Mouse (Mus musculus) monocyte, adult 5-6 weeks (primary cell): ENCODE measurements around the gene Olfr671. TPM values are rescaled to one million over a fixed set of nuclear protein-coding genes. Genes with fewer than 3 reads are reported as not detected.
A peak's percentile ranks its signal among the peaks of the same experiment; 100 is the strongest.
"Not testable (repeated sequence)": the region's sequence is repeated elsewhere in the genome, so short reads cannot be mapped to it uniquely, and the experiment has no call there.

ENCODE experiments used
- ATAC-seq: fragments of 153-309, 156-312 bp; replicated peaks from 2 replicates; pipeline ENCODE4 v1.8.0; 2017; ENCODE audit warnings: mild to moderate bottlenecking; ENCODE audit not compliant: low TSS enrichment, insufficient number of reproducible peaks, severe bottlenecking, poor library complexity, low FRiP score
- total RNA-seq: library from RNA; stranded (forward); fragments of 200-1000, 200-491, 200-594 nt; gene quantifications from 3 replicates; pipeline ENCODE4 v1.2.3, GENCODE M21; 2017

The Olfr671 gene
- total RNA-seq = not detected in 3 replicates

- ATAC-seq = no peak
Observed at GRCm38 (mm10) chr7:104979026-104979425, at the start of gene Olfr671. TSS of gene Olfr671 (minus strand) at chr7:104979126.

- ATAC-seq = no peak
Observed at GRCm38 (mm10) chr7:105028360-105028759, 49.4 kb upstream of the Olfr671 start, which contains the start of gene Olfr675. TSS of gene Olfr675 (minus strand) at chr7:105028460.

GRCm38 (mm10) chr7:105022530-105022929 lies 43.6 kb upstream of the Olfr671 start:
- no peak for ATAC-seq

- ATAC-seq = no peak
Observed at GRCm38 (mm10) chr7:105001929-105002328, 23.0 kb upstream of the Olfr671 start, which contains the start of gene Olfr672. TSS of gene Olfr672 (minus strand) at chr7:105002029.

GRCm38 (mm10) chr7:104972507-104972906 lies 6.4 kb downstream of the Olfr671 start:
- ATAC-seq = not testable (repeated sequence)

GRCm38 (mm10) chr7:104962520-104962919 lies 16.4 kb downstream of the Olfr671 start, which contains the start of gene Olfr670:
TSS of gene Olfr670 (minus strand) at chr7:104962620.
- ATAC-seq = no peak

- peak; percentile 73; the same call in 1 of the 2 replicates for ATAC-seq
Observed at GRCm38 (mm10) chr7:104950234-104950633, 28.7 kb downstream of the Olfr671 start.

GRCm38 (mm10) chr7:104933940-104934339 lies 45.0 kb downstream of the Olfr671 start, which contains the start of gene Olfr669:
TSS of gene Olfr669 (plus strand) at chr7:104934240.
- no peak for ATAC-seq

- no peak for ATAC-seq
Observed at GRCm38 (mm10) chr7:104927957-104928356, 51.0 kb downstream of the Olfr671 start, which contains the start of gene Olfr668. TSS of gene Olfr668 (minus strand) at chr7:104928057.

Other genes with a start within 250 kb of the Olfr671 start
- not detected in 3 replicates for gene Usp17le, start 201.7 kb downstream of the Olfr671 start, total RNA-seq
- gene Usp17lb, start 136.5 kb downstream of the Olfr671 start, total RNA-seq = not detected in 3 replicates
- gene Usp17la, start 122.1 kb downstream of the Olfr671 start, total RNA-seq = not detected in 3 replicates
- gene Olfr665, start 101.1 kb downstream of the Olfr671 start, total RNA-seq = not detected in 3 replicates
- gene Olfr666, start 83.2 kb downstream of the Olfr671 start, total RNA-seq = not detected in 3 replicates
- not detected in 3 replicates for gene Olfr667, start 57.6 kb downstream of the Olfr671 start, total RNA-seq
- gene Olfr668, start 51.1 kb downstream of the Olfr671 start, total RNA-seq = not detected in 3 replicates
- not detected in 3 replicates for gene Olfr669, start 44.9 kb downstream of the Olfr671 start, total RNA-seq
- not detected in 3 replicates for gene Olfr670, start 16.5 kb downstream of the Olfr671 start, total RNA-seq
- gene Olfr672, start 22.9 kb upstream of the Olfr671 start, total RNA-seq = not detected in 3 replicates
- gene Olfr675, start 49.3 kb upstream of the Olfr671 start, total RNA-seq = not detected in 3 replicates
- not detected in 3 replicates for gene Olfr676, start 53.6 kb upstream of the Olfr671 start, total RNA-seq
- gene Olfr677, start 72.2 kb upstream of the Olfr671 start, total RNA-seq = not detected in 3 replicates
- not detected in 3 replicates for gene Olfr678, start 85.3 kb upstream of the Olfr671 start, total RNA-seq
- not detected in 3 replicates for gene Olfr679, start 102.1 kb upstream of the Olfr671 start, total RNA-seq
- not detected in 3 replicates for gene Olfr680-ps1, start 113.7 kb upstream of the Olfr671 start, total RNA-seq
- not detected in 3 replicates for gene Olfr681, start 137.7 kb upstream of the Olfr671 start, total RNA-seq
- not detected in 3 replicates for gene Olfr683, start 167.9 kb upstream of the Olfr671 start, total RNA-seq
- gene Olfr684, start 184.5 kb upstream of the Olfr671 start, total RNA-seq = not detected in 3 replicates
- not detected in 3 replicates for gene Olfr685, start 206.9 kb upstream of the Olfr671 start, total RNA-seq
- not detected in 3 replicates for gene Olfr686, start 228.4 kb upstream of the Olfr671 start, total RNA-seq